Mouse (Mus musculus): ENCODE results near the gene Sept1.

- TF ChIP-seq POLR2A (IDR thresholded peaks at IDR 0.05; ENCODE audit: insufficient read length, low read depth) (no peak), POLR2AphosphoS2 (IDR thresholded peaks at IDR 0.05; ENCODE audit: insufficient read length, low read depth) (no peak), MYOG (IDR thresholded peaks at IDR 0.05; ENCODE audit: control insufficient read depth in 1 of 3, insufficient read depth in 1 of 3, insufficient read length in 2 of 3, low read depth in 2 of 3) (no peak)
These were observed 39.6 kb upstream of the Sept1 start for GRCm38 (mm10) chr7:127272566-127272965.

Data from myocyte (in vitro differentiated cells).